Mouse (Mus musculus) kidney, adult 2 months (tissue): ENCODE data around the gene Trim3.

Experiments used
- CTCF ChIP-seq: fragments of 200-500 bp; conservative IDR thresholded peaks from 2 replicates; pipeline ENCODE4 v1.5.1; 2011; ENCODE audit warnings: low read depth, mild to moderate bottlenecking, control low read depth, low read length, moderate library complexity, mixed read lengths; ENCODE audit not compliant: insufficient read depth, insufficient read length
- POLR2A ChIP-seq: fragments of 200-500 bp; IDR thresholded peaks from one replicate; pipeline ENCODE4 v1.6.1; 2011; ENCODE audit warnings: low read depth, low read length, control low read depth

GRCm38 (mm10) chr7:105569512-105570496, 63.6 kb downstream of the Trim3 start:
- TF ChIP-seq CTCF (no peak), POLR2A (no peak)
